Mouse (Mus musculus): ENCODE measurements around the gene R3hdm2.

DNA sequence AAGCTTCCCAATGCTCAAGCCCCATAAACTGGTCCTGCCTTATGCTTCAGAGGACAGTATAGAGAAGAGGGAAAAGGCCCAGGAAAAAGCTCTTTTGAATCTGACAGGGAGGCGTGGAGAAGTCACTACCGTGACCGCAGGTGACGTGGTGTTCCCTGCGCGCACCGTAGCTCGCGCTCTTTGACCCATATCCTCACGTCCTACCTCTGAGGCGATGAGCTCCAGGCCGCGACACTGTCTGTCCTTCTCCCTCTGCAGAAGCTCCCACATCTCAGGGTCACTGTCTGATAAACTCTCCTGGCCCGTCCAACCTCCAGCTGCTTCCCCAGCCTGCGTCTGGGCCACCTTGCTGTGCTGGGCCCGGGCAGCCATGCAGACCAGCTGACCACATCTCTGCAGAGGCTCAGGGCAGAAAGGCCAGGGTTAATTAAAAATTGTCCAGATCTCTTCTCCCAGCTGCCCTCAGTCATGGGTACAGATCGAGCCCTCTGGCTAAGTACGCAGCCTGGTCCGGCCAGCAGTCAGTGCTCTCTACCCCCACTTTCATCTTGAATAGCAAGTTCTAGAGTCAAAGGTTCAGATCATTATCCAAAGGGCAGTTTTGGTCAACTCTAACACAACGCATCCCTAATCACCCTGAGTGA, 140.7 kb downstream of the R3hdm2 start:
- TF ChIP-seq CTCF (IDR thresholded peaks at IDR 0.05; ENCODE audit: low read depth, low read length) (no peak), EP300 (IDR thresholded peaks at IDR 0.05; ENCODE audit: insufficient read depth, low read depth, low read length) (no peak)
